ENCODE assay signal across 8 mouse cellular contexts in genomic region chr12:110889036-110890020, GRCm38 (mm10). TPM values are rescaled to one million over a fixed set of nuclear protein-coding genes. Genes with fewer than 3 reads are reported as not detected.
DNase-seq lines count a peak whose midpoint lies in the region; ATAC-seq lines count a peak whose summit lies in the region.

TSS of gene Cinp (minus strand) at chr12:110889145.
TSS of gene Tecpr2 (plus strand) at chr12:110889264.

- H3K4me2 ChIP-seq in lung, embryonic 16.5 days (ENCODE audit: low read depth, low read length): peak within 1 kb of the TSS; percentile 88

- peak within 1 kb of the TSS; percentile 72 for H3K27ac ChIP-seq in lung, embryonic 16.5 days (ENCODE audit: low read length)

- under 1% methylated on average over 73 of the region's 74 CpGs for WGBS in lung, embryonic 16.5 days

- DNase-seq in MEL-GATA-1-ER (ENCODE audit: extremely low read depth, low read depth): peak; percentile 92
- peak; percentile 93 for DNase-seq in cerebellum, adult 8-10 months
- DNase-seq in forelimb bud, embryonic 11.5 days (ENCODE audit: low read depth, low spot score): peak; percentile 98
- peak; percentile 87 for DNase-seq in layer of hippocampus, adult 9-10 months (ENCODE audit: low spot score)
- DNase-seq in ovary, postnatal 10 days (ENCODE audit: low spot score): peak; percentile 83
- peak; percentile 96 to 97 for DNase-seq in thymus, postnatal 10 days (ENCODE audit: low spot score in 2 of 2)

- peaks cover 15% of the 10 kb centered on the region for H3K4me1 ChIP-seq in lung, embryonic 16.5 days (replicated peaks; ENCODE audit: control insufficient read depth, insufficient read depth, low read length)

- H3K27me3 ChIP-seq in lung, embryonic 16.5 days (ENCODE audit: control insufficient read depth, insufficient read depth, low read depth, low read length): no peaks in the 10 kb centered on the region

- H3K9ac ChIP-seq in lung, embryonic 16.5 days (ENCODE audit: low read length): peak within 1 kb of the TSS; percentile 76

- H3K36me3 ChIP-seq in lung, embryonic 16.5 days (ENCODE audit: control insufficient read depth, insufficient read depth, low read length): no peaks in the 10 kb centered on the region

- H3K4me3 ChIP-seq in lung, embryonic 16.5 days (ENCODE audit: low read length): peak within 1 kb of the TSS; percentile 78

- ATAC-seq in hematopoietic stem cell, adult 5-6 weeks (replicated peaks in 1 of 2; ENCODE audit: insufficient read depth in 1 of 2, low FRiP score in 2 of 2, low TSS enrichment in 1 of 2, low read depth in 1 of 2, poor library complexity in 2 of 2, severe bottlenecking in 2 of 2): peak; percentile 96 to 98
- peak; percentile 99 for ATAC-seq in lung, embryonic 16.5 days (ENCODE audit: low read depth)

- no peaks in the 10 kb centered on the region for H3K9me3 ChIP-seq in lung, embryonic 16.5 days (ENCODE audit: control insufficient read depth, low read length)

RNA-seq across cellular contexts. Expression of gene Cinp, which starts in this region (rescaled TPM):
- total RNA-seq in hematopoietic stem cell, adult 5-6 weeks (2017): 53.8 and 73.5 TPM in 2 replicates
- polyA plus RNA-seq in lung, embryonic 16.5 days (2015; fragmentation: Nextera tagmentation; extraction: Ambion mirVana): 72.2 and 75.3 TPM in 2 replicates

RNA-seq across cellular contexts. Expression of gene Tecpr2, which starts in this region (rescaled TPM):
- total RNA-seq in hematopoietic stem cell, adult 5-6 weeks (2017): 3.8 and 6.1 TPM in 2 replicates
- polyA plus RNA-seq in lung, embryonic 16.5 days (2015; fragmentation: Nextera tagmentation; extraction: Ambion mirVana): 3.7 and 3.9 TPM in 2 replicates

Comparison
In these comparisons a context has a peak if more than half of its experiments do, and no peak if none do; other contexts are left out.
1. Peak in every context shown above with its lines: DNase-seq, ATAC-seq, H3K4me3 ChIP-seq and H3K27ac ChIP-seq.